Mouse (Mus musculus) testis, adult 2 months (tissue): Measurements from ENCODE around the gene Kyat3.

Source experiments
- CTCF ChIP-seq: fragments of 200-500 bp; IDR thresholded peaks from 2 replicates; pipeline ENCODE4 v1.5.1; 2012; ENCODE audit warnings: low read depth, mild to moderate bottlenecking, inconsistent platforms, low read length, moderate library complexity; ENCODE audit not compliant: control insufficient read depth, insufficient read depth, insufficient replicate concordance
- POLR2A ChIP-seq: fragments of 200-500 bp; IDR thresholded peaks from 2 replicates; pipeline ENCODE4 v1.6.1; 2012; ENCODE audit warnings: low read depth, mild to moderate bottlenecking, inconsistent platforms, low read length, moderate library complexity; ENCODE audit not compliant: control insufficient read depth

DNA sequence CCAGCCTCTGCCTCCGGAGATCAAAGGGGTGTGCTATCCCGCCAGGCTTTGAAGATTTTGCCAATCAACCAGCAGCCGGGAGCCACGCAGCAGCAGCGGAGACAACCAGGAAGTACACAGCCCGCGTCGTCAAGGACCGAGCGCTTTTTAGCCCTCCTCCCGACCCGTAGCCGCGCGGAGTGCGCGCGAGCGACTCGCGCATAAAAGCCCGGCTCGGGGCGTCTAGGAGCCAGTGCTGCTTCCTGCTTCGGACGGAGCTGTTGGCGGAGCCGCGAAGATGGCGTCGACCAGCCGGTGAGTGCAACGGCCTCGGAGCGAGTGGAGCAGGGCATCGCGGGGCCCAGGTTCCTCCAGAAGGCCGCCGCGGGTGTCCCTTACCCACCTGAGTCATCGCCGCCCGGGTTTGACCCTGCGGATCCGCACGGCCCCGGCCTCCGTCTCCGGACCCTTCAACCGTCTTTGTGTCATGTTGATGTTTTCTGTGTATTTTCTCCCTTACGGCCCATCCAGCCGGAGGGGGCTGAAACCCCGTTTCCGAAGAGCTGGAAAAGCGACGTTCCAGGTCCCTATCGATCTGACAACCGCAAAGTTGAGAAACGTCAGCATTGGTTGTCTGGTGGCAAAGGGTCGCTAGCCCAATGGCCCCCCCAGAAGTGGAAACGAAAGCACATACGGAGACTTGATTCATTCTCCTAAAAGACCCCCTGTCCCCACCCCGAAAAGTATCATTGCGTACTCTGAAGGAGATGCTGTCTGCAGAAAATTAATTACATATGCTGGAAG is 64.3 kb downstream of the Kyat3 start, which contains the start of gene Gtf2b:
- TF ChIP-seq POLR2A: peak; percentile 100
- no peak for TF ChIP-seq CTCF
